Mouse (Mus musculus) intestine, postnatal 0 days (tissue): ENCODE measurements at regions not wholly inside any gene's neighbourhood (a gene's known extent, or its start where the extent isn't known, plus 50 kb on each side); places are given as distances from the start of the nearest gene placed in this dataset.
"Not testable (repeated sequence)": the region's sequence is repeated elsewhere in the genome, so short reads cannot be mapped to it uniquely, and the experiment has no call there.

Experiments
- ATAC-seq: fragments of 200-750 bp; cut with Nextera tagmentation; 2 replicates; pipeline ENCODE4 v1.8.0; 2017; ENCODE audit warnings: mild to moderate bottlenecking, moderate TSS enrichment, moderate library complexity
- H3K27ac ChIP-seq: fragments of 300-500 bp; sonication (generic); 2 replicates; pipeline ENCODE4 v1.5.1; 2014; ENCODE audit warnings: mild to moderate bottlenecking, low read depth, low read length, moderate library complexity
- H3K27me3 ChIP-seq: fragments of 300-500 bp; sonication (generic); replicated peaks from 2 replicates; pipeline ENCODE4 v1.6.1; 2014; ENCODE audit warnings: low read length, mixed read lengths; ENCODE audit not compliant: control insufficient read depth, insufficient read depth
- H3K36me3 ChIP-seq: fragments of 300-500 bp; sonication (generic); 2 replicates; pipeline ENCODE4 v1.6.1; 2014; ENCODE audit warnings: mild to moderate bottlenecking, moderate library complexity; ENCODE audit not compliant: control insufficient read depth, insufficient read depth
- H3K4me1 ChIP-seq: fragments of 300-500 bp; sonication (generic); replicated peaks from 2 replicates; pipeline ENCODE4 v1.6.1; 2014; ENCODE audit warnings: antibody characterized with exemption, low read length, mixed read lengths; ENCODE audit not compliant: control insufficient read depth, insufficient read depth
- H3K4me2 ChIP-seq: fragments of 300-500 bp; sonication (generic); replicated peaks from 2 replicates; pipeline ENCODE4 v1.6.1; 2014; ENCODE audit warnings: low read depth, mild to moderate bottlenecking, moderate library complexity
- H3K4me3 ChIP-seq: fragments of 300-500 bp; sonication (generic); 2 replicates; pipeline ENCODE4 v1.5.1; 2014; ENCODE audit warnings: low read depth, low read length
- H3K9ac ChIP-seq: fragments of 300-500 bp; sonication (generic); 2 replicates; pipeline ENCODE4 v1.6.1; 2014; ENCODE audit warnings: mild to moderate bottlenecking, low read depth, low read length
- H3K9me3 ChIP-seq: fragments of 300-500 bp; sonication (generic); 2 replicates; pipeline ENCODE4 v1.6.1; 2016; ENCODE audit warnings: mixed run types; ENCODE audit not compliant: control insufficient read depth
- CTCF ChIP-seq: sonication (generic); IDR thresholded peaks from 2 replicates; pipeline ENCODE4 v1.5.1; 2016; ENCODE audit warnings: low read depth, mild to moderate bottlenecking, control low read depth, antibody characterized with exemption, moderate library complexity
- WGBS: fragments of 180-500 bp; shearing (Covaris S2); extraction: QIAGEN DNeasy Blood & Tissue Kit; methylation state at CpG from one replicate; pipeline ENCODE4 v1.1.7; 2014; 5-methylcytosine and 5-hydroxymethylcytosine counted together

DNA sequence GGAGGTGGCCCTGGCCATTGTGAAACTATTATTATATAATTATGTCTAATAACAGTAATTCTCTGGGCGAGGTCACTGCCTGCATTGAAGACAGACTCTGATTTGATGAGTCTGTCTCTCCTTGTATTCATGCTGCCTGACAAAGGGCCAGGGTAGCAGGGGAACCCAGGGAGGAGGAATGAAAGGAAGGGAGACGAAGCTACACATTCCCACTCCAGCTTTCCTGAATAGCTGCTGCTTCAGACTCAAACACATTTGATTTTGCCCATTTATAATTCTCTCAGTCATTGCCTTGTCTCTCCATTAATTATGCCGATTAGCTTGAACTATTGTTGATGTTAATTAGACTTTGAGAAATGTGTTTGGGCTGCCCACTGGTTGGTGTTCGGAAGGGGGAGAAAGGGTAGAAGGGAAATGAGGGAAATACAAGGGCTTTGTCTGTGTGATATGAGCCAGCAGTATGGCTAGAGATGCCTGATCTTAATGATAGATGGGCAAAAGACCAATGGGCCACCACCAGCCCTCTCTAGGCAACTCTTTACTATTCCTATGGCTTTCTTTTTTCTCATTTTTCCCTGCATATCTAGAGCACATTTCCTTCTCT is 881.8 kb downstream of the Gm9195 start:
- no peaks in the 10 kb centered on the region for H3K4me1 ChIP-seq
- TF ChIP-seq CTCF, result no peak
- 75% methylated on average over 4 of the region's 4 CpGs for WGBS
- no peak overlapping the region for H3K4me3 ChIP-seq
- no peaks in the 10 kb centered on the region for H3K36me3 ChIP-seq
- ATAC-seq, result no peak
- no peak overlapping the region for H3K9ac ChIP-seq
- H3K4me2 ChIP-seq, result no peak overlapping the region
- H3K9me3 ChIP-seq, result no peaks in the 10 kb centered on the region
- no peaks in the 10 kb centered on the region for H3K27me3 ChIP-seq
- H3K27ac ChIP-seq, result no peak overlapping the region

DNA sequence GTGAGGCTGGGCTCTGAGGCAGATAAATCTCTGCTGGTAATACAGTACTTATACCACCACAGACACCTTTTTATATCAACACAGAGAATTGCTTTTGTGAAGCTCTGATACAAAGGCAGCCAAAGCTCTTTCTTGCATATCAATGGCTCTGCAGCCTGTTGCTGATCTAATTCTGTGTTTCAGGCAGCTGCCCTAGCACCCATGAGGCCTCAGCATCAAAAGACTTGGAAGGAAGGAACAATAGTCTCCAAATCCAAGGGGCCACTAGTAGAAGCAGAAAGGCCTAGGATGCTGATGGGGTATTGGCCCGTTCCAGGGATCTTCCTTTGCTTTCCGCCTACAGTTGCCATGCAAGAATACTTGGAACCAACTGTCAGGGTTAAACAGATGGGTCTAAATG is 887.9 kb downstream of the Gm9195 start:
- WGBS, result 87% methylated on average over 2 of the region's 2 CpGs
- Histone ChIP-seq H3K4me3 (no peak overlapping the region), H3K9ac (no peak overlapping the region), H3K27me3 (no peaks in the 10 kb centered on the region), H3K27ac (no peak overlapping the region), H3K4me1 (no peaks in the 10 kb centered on the region), H3K4me2 (no peak overlapping the region), H3K9me3 (no peaks in the 10 kb centered on the region), H3K36me3 (no peaks in the 10 kb centered on the region)
- no peak for ATAC-seq
- no peak for TF ChIP-seq CTCF

DNA sequence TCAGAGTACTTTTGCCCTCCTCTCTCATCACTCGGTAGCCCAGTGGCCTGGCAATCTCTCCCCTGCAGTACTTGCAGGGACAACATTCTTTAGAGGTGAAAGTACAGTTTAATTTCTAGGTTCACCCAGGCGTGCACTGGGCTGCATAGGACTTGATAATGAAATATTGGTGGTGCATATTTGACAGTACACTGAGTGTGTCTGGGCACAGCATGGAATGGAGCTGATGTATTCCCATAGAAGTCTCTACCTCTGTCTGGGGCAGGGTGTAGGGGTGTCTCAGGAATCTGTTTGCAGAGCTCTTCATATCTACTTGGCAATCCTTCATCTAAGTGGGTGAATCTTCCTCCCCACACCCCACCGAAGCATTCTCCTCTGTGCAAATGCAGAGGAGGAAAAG is 893.8 kb downstream of the Gm9195 start:
- TF ChIP-seq CTCF, result no peak
- Histone ChIP-seq H3K36me3 (no peaks in the 10 kb centered on the region), H3K4me2 (no peak overlapping the region), H3K27me3 (no peaks in the 10 kb centered on the region), H3K9me3 (no peaks in the 10 kb centered on the region), H3K4me3 (no peak overlapping the region), H3K27ac (no peak overlapping the region), H3K4me1 (no peaks in the 10 kb centered on the region), H3K9ac (no peak overlapping the region)
- WGBS, result 62% methylated on average over 3 of the region's 3 CpGs
- no peak for ATAC-seq

DNA sequence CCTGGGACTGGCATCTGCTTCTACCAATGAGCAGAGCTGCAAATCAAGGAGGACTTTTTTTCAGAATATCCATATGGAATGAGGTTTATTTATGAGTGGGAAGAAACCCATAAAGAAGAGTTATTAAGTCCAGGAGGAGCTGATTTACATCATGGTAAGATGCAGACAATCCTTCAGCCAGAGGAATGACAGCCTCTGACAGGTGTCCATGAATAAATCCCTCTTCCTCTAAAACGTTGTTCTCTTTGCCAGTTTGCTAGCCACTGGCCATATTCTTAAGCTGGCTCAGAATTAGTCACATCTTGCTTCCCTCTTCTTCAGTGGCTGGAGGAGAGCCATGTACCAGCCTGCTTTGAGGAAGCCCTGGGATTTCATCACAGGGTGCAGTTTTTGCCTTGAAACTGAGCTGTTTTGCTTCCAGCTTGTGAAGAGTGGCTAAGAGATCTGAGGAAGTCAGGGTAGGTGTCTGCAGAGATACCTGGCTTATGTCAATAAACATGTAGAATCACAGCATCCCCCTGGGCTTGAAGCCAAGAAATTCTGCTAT is 902.9 kb downstream of the Gm9195 start:
- Histone ChIP-seq H3K27me3 (no peaks in the 10 kb centered on the region), H3K4me1 (no peaks in the 10 kb centered on the region), H3K36me3 (no peaks in the 10 kb centered on the region), H3K9ac (no peak overlapping the region), H3K27ac (no peak overlapping the region), H3K4me3 (no peak overlapping the region), H3K9me3 (no peaks in the 10 kb centered on the region), H3K4me2 (no peak overlapping the region)
- TF ChIP-seq CTCF, result no peak
- no peak for ATAC-seq
- WGBS, result 43% methylated on average over 1 of the region's 1 CpGs

DNA sequence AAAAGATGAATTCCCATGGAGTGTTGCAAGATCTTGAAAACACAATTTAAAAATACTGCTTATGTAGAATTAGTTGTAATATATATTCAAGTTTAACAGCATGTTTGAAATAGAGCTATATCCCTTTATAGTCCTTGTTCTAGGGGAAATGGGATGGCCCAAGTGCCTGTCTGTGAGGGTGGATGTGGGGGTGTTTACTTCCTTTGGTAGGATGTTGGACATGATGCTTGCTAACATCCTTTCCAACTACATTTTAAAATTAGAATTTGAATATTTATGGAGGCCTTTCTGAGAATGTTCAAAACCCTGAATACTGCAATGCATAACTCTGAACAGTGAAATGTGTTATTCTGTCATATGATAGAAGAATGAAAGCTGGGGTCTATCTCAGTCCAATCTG is 903.6 kb downstream of the Gm9195 start:
- Histone ChIP-seq H3K27me3 (no peaks in the 10 kb centered on the region), H3K9ac (no peak overlapping the region), H3K4me3 (no peak overlapping the region), H3K4me1 (no peaks in the 10 kb centered on the region), H3K27ac (no peak overlapping the region), H3K36me3 (no peaks in the 10 kb centered on the region), H3K4me2 (no peak overlapping the region), H3K9me3 (no peaks in the 10 kb centered on the region)
- ATAC-seq, result no peak
- TF ChIP-seq CTCF, result no peak

DNA sequence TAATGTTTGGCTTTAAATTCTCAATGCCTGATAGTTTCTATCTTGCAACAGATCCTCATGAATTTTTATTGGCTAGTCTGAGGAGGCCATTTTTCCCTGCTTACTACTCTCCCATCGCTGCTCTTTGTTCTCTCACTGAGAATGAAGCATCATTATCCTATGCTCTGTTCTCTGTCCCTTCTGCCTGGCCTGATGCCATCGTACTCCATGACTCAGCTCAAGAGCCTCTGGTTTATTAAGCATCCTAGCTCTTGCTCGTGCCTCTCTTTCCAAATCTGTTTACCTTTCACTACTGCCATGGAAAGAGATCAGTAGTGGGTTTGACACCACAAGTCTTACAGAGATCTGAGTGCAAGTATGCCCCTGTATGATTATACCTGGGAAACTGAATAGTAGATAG is 926.8 kb downstream of the Gm9195 start:
- H3K9ac ChIP-seq, result no peak overlapping the region
- WGBS, result 53% methylated on average over 3 of the region's 3 CpGs
- no peak for ATAC-seq
- H3K9me3 ChIP-seq, result no peaks in the 10 kb centered on the region
- H3K4me2 ChIP-seq, result no peak overlapping the region
- H3K27me3 ChIP-seq, result no peaks in the 10 kb centered on the region
- H3K27ac ChIP-seq, result no peak overlapping the region
- H3K4me3 ChIP-seq, result no peak overlapping the region
- H3K4me1 ChIP-seq, result no peaks in the 10 kb centered on the region
- no peak for TF ChIP-seq CTCF
- no peaks in the 10 kb centered on the region for H3K36me3 ChIP-seq

DNA sequence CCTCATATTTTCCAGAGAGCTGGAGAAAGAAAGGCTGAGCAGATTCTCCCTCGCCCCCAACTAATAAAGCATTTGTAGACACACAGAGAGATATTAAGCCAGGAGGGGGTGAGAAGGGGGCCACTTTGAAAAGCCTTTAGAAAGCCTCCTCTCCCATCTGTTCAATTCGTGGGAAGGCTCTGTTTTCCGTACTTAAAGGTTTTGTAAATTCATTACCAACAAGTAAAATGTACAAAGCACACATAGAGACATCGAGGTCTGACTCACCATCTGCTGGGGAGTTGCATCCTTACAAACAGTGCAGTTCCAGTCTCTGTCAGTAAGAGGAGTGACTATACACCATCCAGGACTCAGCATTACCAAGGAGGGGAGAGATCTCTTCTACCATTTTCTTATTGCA is 929.7 kb downstream of the Gm9195 start:
- no peak for TF ChIP-seq CTCF
- no peaks in the 10 kb centered on the region for H3K4me1 ChIP-seq
- H3K27me3 ChIP-seq, result no peaks in the 10 kb centered on the region
- no peak overlapping the region for H3K4me2 ChIP-seq
- no peaks in the 10 kb centered on the region for H3K9me3 ChIP-seq
- no peak overlapping the region for H3K9ac ChIP-seq
- H3K27ac ChIP-seq, result no peak overlapping the region
- no peak overlapping the region for H3K4me3 ChIP-seq
- 75% methylated on average over 4 of the region's 4 CpGs for WGBS
- no peaks in the 10 kb centered on the region for H3K36me3 ChIP-seq
- no peak for ATAC-seq

DNA sequence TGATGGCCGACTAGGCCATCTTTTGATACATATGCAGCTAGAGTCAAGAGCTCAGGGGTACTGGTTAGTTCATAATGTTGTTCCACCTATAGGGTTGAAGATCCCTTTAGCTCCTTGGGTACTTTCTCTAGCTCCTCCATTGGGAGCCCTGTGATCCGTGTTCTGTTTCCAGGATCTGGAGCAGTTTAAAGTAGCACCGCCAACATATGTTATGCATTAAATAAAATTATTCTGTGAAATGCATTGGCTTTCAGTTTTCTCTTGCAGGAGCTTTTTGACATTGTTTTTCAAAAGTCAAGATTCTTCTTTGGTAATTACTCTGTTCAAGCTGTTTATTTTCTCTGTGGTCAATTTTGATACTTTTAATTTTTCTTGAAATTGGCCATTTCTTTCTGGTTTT is 937.3 kb downstream of the Gm9195 start:
- H3K4me1 ChIP-seq, H3K27me3 ChIP-seq: not testable (repeated sequence)
- 93% methylated on average over 2 of the region's 3 CpGs for WGBS

More for the DNA sequence above, 937.3 kb downstream of the Gm9195 start:
- not testable (repeated sequence) for H3K9me3 ChIP-seq, ATAC-seq, H3K36me3 ChIP-seq, H3K9ac ChIP-seq, H3K4me3 ChIP-seq, H3K4me2 ChIP-seq, H3K27ac ChIP-seq
